Mouse (Mus musculus) hindbrain, embryonic 11.5 days (tissue): ENCODE data around the gene Cel. TPM values are rescaled to one million over a fixed set of nuclear protein-coding genes. Genes with fewer than 3 reads are reported as not detected.

Source experiments
- ATAC-seq: fragments of 200-750 bp; cut with Nextera tagmentation; 2 replicates; pipeline ENCODE4 v1.8.0; 2017; ENCODE audit warnings: mild to moderate bottlenecking, moderate TSS enrichment, moderate library complexity; ENCODE audit not compliant: low FRiP score
- DNase-seq: peaks from one replicate; pipeline ENCODE4 v3.0.0-alpha.2; 2015; ENCODE audit warnings: low spot score
- H3K27ac ChIP-seq: fragments of 300-500 bp; sonication (generic); 2 replicates; pipeline ENCODE4 v1.5.1; 2014; ENCODE audit warnings: mild to moderate bottlenecking, low read depth, low read length
- H3K27me3 ChIP-seq: fragments of 300-500 bp; sonication (generic); 2 replicates; pipeline ENCODE4 v1.6.1; 2014; ENCODE audit warnings: mild to moderate bottlenecking, low read length, moderate library complexity, mixed read lengths; ENCODE audit not compliant: control insufficient read depth, insufficient read depth
- H3K36me3 ChIP-seq: fragments of 300-500 bp; sonication (generic); 2 replicates; pipeline ENCODE4 v1.6.1; 2014; ENCODE audit warnings: mild to moderate bottlenecking, low read length, moderate library complexity, mixed read lengths; ENCODE audit not compliant: control insufficient read depth, insufficient read depth
- H3K4me1 ChIP-seq: fragments of 300-500 bp; sonication (generic); replicated peaks from 2 replicates; pipeline ENCODE4 v1.6.1; 2014; ENCODE audit warnings: low read length, mixed read lengths; ENCODE audit not compliant: control insufficient read depth, insufficient read depth
- H3K4me2 ChIP-seq: fragments of 300-500 bp; sonication (generic); replicated peaks from 2 replicates; pipeline ENCODE4 v1.6.1; 2014; ENCODE audit warnings: mild to moderate bottlenecking, low read depth, low read length
- H3K4me3 ChIP-seq: fragments of 300-500 bp; sonication (generic); 2 replicates; pipeline ENCODE4 v1.5.1; 2014; ENCODE audit warnings: low read depth, low read length
- H3K9ac ChIP-seq: fragments of 300-500 bp; sonication (generic); 2 replicates; pipeline ENCODE4 v1.6.1; 2014; ENCODE audit warnings: low read depth, low read length
- H3K9me3 ChIP-seq: fragments of 300-500 bp; sonication (generic); 2 replicates; pipeline ENCODE4 v1.6.1; 2016; ENCODE audit warnings: low read length; ENCODE audit not compliant: control insufficient read depth
- WGBS: fragments of 180-500 bp; shearing (Covaris S2); extraction: QIAGEN DNeasy Blood & Tissue Kit; methylation state at CpG from one replicate; pipeline ENCODE4 v1.1.7; 2014; 5-methylcytosine and 5-hydroxymethylcytosine counted together
- polyA plus RNA-seq: library from polyadenylated mRNA; unstranded; fragments of >200 nt; fragmentation: Nextera tagmentation; extraction: Ambion mirVana; gene quantifications from 2 replicates; pipeline ENCODE4 v1.2.1, GENCODE M21; 2014

The Cel gene
- polyA plus RNA-seq, 1 experiment from 2014 or later, result not detected

DNA sequence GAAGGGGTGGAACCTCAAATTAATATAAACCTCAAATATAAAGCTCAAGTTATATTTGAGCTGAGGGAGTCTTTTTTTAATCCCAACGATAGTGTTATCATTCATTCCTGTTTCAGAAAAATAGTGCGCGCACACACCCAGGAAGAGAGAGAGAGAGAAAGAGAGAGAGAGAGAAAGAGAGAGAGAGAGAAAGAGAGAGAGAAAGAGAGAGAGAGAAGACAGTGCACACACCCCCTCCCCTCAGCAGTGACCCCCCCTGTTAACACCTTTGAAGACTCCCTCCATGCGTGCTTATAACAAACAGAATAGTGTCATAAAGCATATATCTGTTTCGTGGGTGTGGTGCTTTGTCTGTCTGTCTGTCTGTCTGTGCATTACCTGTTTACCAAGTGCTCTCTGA, 40.3 kb upstream of the Cel start:
- Histone ChIP-seq H3K36me3 (no peaks in the 10 kb centered on the region), H3K27ac (no peak overlapping the region), H3K9ac (no peak overlapping the region), H3K4me3 (no peak overlapping the region), H3K4me2 (no peak overlapping the region), H3K9me3 (no peaks in the 10 kb centered on the region), H3K4me1 (no peaks in the 10 kb centered on the region), H3K27me3 (no peaks in the 10 kb centered on the region; the same call in 1 of the 2 replicates)
- no peak for ATAC-seq
- DNase-seq, result no peak
- WGBS, result 94% methylated on average over 5 of the region's 5 CpGs

DNA sequence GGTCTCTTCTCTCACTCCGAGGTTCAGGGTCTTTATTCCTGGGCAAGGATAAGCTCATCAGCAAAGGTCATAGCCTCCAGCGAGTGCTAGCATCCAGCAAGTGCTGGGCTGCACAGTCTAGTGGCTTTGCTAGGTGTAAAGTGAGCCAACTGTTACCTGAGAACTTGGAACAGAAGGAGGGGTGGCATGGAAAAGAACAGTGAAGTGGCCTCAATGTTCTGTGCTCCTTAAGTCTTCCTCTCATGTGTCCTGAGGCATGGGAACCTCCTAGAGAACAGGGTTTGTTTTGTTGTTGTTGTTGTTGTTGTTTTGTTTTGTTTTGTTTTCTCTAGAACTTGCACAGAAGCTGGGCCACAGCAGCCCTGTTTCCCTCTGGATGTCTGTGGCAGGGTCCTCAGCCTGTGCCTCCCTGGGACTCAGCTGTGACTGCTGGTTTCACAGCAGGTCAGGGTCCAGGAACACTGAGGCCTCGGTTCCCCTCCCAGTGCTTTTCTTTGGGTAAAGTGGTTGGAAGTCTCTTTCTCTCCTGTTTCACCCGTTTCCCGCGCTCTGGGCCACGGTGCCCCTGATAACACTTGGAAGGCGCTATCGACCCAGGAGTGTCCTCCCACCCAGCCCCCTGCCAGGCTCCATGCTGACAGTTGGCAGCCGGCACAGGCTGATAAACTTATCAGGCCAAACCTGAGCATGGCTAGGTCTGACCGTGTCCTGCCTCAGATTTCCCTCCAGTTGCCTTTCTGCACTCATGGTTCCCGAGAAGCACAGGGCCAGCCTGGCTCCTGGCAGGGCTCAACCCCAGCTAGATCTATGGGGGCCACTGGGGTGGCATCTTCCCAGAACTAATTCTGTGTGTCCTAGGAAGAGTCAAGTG, 38.8 kb upstream of the Cel start:
- no peaks in the 10 kb centered on the region for H3K27me3 ChIP-seq
- ATAC-seq (no peak), DNase-seq (no peak)
- H3K4me3 ChIP-seq, result no peak overlapping the region
- H3K9me3 ChIP-seq, result no peaks in the 10 kb centered on the region
- WGBS, result 59% methylated on average over 12 of the region's 12 CpGs
- no peaks in the 10 kb centered on the region for H3K4me1 ChIP-seq
- no peaks in the 10 kb centered on the region for H3K36me3 ChIP-seq
- no peak overlapping the region for H3K27ac ChIP-seq
- H3K4me2 ChIP-seq, result no peak overlapping the region
- H3K9ac ChIP-seq, result no peak overlapping the region

DNA sequence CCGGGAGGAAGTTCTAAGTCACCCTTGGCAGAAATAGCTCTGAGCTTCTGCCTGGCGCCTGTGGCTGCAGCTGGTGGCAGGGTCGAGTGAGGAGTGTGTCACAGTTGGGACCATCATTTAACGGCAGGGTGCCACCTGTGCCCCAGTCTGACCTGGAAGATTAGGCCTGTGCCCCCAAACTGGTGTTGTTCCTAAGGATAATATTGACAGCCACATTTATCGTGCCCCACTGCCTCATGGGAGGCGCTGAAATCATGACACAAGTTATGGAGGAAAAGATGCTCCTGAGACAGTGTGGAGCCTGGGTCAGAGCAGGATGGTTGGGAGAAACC, 36.3 kb upstream of the Cel start:
- H3K27me3 ChIP-seq, result no peaks in the 10 kb centered on the region
- DNase-seq (no peak), ATAC-seq (no peak)
- no peaks in the 10 kb centered on the region for H3K9me3 ChIP-seq
- H3K4me2 ChIP-seq, result no peak overlapping the region
- H3K27ac ChIP-seq, result no peak overlapping the region
- H3K9ac ChIP-seq, result no peak overlapping the region
- 71% methylated on average over 6 of the region's 6 CpGs for WGBS
- H3K4me3 ChIP-seq, result no peak overlapping the region
- no peaks in the 10 kb centered on the region for H3K4me1 ChIP-seq
- no peaks in the 10 kb centered on the region for H3K36me3 ChIP-seq

DNA sequence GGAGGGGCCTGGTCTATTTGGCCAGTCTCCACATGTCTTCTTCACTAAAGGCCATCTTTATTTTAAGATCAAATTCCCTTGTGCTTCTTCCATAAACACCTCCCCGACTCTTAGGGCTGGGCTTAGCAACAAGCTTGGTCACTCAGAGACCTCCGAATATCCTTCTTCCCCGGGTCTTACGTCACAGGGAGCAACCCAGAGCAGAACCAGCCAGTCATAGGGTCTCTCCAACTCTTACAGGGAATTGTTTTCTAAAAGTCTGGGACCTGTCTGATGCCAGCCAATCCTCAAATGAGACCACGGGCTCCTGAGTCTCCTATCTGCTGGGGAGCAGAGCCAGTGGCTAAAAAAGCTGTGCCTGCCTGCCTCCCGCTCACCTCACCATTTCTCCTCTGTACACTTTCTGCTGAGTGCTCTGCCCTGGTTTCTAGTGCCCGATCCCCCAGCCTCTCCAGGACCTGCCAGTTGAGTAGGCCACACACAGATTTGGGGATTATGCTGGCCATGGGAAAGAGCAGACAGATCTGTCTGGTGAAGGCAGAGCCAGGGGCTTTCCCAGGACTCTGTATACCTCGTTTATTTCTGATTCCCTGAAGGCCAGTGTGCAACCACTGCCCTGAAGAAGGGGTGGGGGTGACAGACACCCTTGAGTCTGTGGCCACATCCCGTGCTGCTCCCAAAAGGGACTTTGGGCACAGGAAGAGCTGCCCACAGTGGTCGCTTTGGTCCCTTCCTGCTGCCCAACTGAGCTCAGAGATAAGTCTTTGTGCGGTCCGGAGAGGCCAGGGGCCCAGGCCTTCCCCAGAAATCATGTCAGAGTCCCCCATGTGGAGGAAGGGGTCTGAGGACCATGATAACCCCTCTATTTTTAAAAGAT, 35.7 kb upstream of the Cel start:
- Histone ChIP-seq H3K4me3 (no peak overlapping the region), H3K9me3 (no peaks in the 10 kb centered on the region), H3K4me1 (no peaks in the 10 kb centered on the region), H3K36me3 (no peaks in the 10 kb centered on the region), H3K4me2 (no peak overlapping the region), H3K9ac (no peak overlapping the region), H3K27me3 (no peaks in the 10 kb centered on the region), H3K27ac (no peak overlapping the region)
- DNase-seq (no peak), ATAC-seq (no peak)
- 71% methylated on average over 12 of the region's 12 CpGs for WGBS

DNA sequence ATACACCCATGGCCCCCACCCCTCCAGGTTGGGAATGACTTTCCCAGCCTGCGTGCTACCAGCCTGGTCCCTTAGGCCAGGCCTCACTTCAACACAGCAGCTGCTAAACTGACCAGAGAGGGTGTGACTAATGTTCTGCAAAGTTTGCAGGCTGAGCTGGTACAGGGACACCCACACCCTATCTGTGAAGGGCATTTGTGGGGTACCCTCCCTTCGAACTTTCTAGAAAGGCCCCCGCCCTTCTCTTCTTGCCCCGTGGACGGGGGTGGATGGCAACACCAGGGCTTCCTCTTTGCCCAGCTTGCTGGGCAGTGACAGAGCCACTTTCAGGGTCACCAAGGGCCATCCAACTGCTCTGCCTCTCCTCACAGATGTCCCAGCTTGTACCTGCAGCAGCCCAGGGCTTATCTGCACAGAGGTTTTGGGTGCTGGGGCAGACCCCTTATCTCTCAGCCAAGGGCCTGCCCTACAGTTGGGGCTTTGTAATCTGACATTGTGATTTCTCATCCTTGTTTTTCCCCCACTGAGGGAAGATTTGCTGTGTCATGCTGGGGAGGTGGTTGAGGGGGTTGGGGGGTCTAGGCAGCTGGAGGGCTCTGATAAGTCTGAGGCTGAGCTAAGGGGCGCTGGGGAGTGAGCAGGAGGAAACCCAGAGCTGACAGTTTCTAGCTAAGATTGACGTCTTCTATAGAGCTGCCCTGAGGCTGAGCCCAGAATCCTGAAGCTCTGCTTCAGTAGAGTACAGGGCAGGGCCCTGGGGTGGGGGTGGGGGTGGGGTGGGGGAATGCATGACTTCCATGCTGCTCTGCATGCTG, 34.7 kb upstream of the Cel start:
- WGBS, result 79% methylated on average over 7 of the region's 7 CpGs
- Histone ChIP-seq H3K27me3 (no peaks in the 10 kb centered on the region), H3K4me3 (no peak overlapping the region), H3K4me1 (no peaks in the 10 kb centered on the region), H3K9me3 (no peaks in the 10 kb centered on the region), H3K36me3 (no peaks in the 10 kb centered on the region), H3K4me2 (no peak overlapping the region), H3K9ac (no peak overlapping the region), H3K27ac (0 out of 2 replicates have a peak overlapping the region, but pooled peaks have one; percentile 17)
- DNase-seq, result no peak
- ATAC-seq, result 0 out of 2 replicates have a peak, but pooled peaks have one; percentile 43

DNA sequence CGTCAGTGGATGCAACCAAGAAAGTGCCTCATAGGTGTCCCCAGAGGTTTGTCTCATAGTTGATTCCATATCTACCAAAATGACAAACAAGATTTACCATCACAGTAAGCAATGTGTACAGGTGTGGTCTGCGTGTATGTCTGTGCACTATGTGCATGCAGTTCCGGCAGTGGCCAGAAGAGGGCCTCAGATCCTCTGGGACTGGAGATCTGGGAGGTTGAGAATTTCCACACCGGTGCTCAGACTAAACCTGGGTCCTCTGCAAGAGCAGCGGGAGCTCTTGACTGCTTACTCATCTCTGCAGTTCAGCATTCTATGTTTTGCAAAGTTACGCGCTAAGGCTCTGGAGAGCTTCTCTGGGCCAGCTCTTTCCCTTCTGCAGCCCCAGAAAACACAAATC, 33.8 kb upstream of the Cel start:
- Histone ChIP-seq H3K9me3 (no peaks in the 10 kb centered on the region), H3K9ac (no peak overlapping the region), H3K27me3 (no peaks in the 10 kb centered on the region), H3K4me1 (no peaks in the 10 kb centered on the region), H3K4me2 (no peak overlapping the region), H3K27ac (no peak overlapping the region), H3K4me3 (no peak overlapping the region), H3K36me3 (no peaks in the 10 kb centered on the region)
- WGBS, result 89% methylated on average over 7 of the region's 7 CpGs
- ATAC-seq, result no peak
- peak; percentile 25 for DNase-seq

DNA sequence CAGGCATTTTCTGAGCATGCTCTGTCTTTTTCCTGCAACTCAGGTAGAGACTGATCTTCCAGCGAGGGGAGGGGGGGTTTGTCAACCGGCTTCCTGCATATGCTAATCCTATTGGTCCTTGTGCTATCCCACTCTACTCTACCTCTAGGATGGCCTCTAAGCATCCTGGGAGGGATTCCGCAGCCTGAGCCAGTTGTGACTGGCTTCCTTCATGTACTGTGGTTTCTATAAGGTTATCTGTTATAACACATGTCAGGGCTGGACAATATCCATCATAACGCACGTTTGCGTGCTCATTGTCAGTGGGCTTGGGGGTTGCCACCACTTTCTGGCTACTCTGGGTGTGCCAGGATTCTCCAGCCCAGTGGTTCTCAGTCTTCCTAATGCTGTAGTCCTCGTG, 32.8 kb upstream of the Cel start:
- Histone ChIP-seq H3K36me3 (no peaks in the 10 kb centered on the region), H3K4me3 (no peak overlapping the region), H3K27ac (no peak overlapping the region), H3K9ac (no peak overlapping the region), H3K4me2 (no peak overlapping the region), H3K9me3 (no peaks in the 10 kb centered on the region), H3K27me3 (no peaks in the 10 kb centered on the region), H3K4me1 (no peaks in the 10 kb centered on the region)
- no peak for ATAC-seq
- no peak for DNase-seq
- 86% methylated on average over 7 of the region's 7 CpGs for WGBS

DNA sequence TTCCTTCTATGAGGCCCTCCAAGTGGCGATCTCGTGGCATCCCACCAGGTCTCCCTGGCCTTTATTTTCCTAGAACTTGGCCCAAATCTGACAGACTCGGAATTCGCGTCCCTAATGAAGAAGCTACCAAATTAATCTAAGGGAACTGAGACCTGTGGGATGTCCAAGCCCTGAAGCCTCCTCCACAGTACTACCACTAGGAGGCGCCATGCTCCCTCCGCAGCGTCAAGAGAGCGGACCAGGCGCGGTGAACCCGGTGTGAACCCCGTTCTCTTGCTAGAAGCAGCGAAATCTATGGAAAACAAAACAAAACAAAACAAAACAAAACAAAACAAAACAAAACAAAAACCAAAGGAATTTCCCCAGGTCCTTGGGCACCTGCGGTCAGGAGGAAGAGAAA, 29.6 kb upstream of the Cel start:
- 10% methylated on average over 15 of the region's 15 CpGs for WGBS
- Histone ChIP-seq H3K4me2 (no peak overlapping the region), H3K27me3 (no peaks in the 10 kb centered on the region), H3K4me1 (no peaks in the 10 kb centered on the region), H3K9ac (no peak overlapping the region), H3K9me3 (no peaks in the 10 kb centered on the region), H3K36me3 (no peaks in the 10 kb centered on the region), H3K4me3 (no peak overlapping the region), H3K27ac (no peak overlapping the region)
- DNase-seq (peak; percentile 79), ATAC-seq (no peak)
